Mouse (Mus musculus) liver, postnatal 0 days (tissue): ENCODE data around the gene Gars. TPM values are rescaled to one million over a fixed set of nuclear protein-coding genes. Genes with fewer than 3 reads are reported as not detected.

Experiments used
- ATAC-seq: fragments of 200-750 bp; cut with Nextera tagmentation; 2 replicates; pipeline ENCODE4 v1.8.0; 2017; ENCODE audit warnings: mild to moderate bottlenecking, moderate library complexity
- DNase-seq: peaks from one replicate; pipeline ENCODE4 v3.0.0-alpha.2; 2016
- H3K27ac ChIP-seq: fragments of 300-500 bp; sonication (generic); 2 replicates; pipeline ENCODE4 v1.5.1; 2014; ENCODE audit warnings: antibody characterized with exemption, moderate library complexity, mild to moderate bottlenecking, low read depth
- H3K27me3 ChIP-seq: fragments of 300-500 bp; sonication (generic); 2 replicates; pipeline ENCODE4 v1.6.1; 2014; ENCODE audit warnings: low read length, control low read depth, mixed read lengths; ENCODE audit not compliant: insufficient read depth
- H3K36me3 ChIP-seq: fragments of 300-500 bp; sonication (generic); replicated peaks from 2 replicates; pipeline ENCODE4 v1.6.1; 2014; ENCODE audit warnings: mild to moderate bottlenecking, control low read depth, low read length, moderate library complexity, mixed read lengths; ENCODE audit not compliant: insufficient read depth
- H3K4me1 ChIP-seq: fragments of 300-500 bp; sonication (generic); 2 replicates; pipeline ENCODE4 v1.6.1; 2014; ENCODE audit warnings: antibody characterized with exemption, mild to moderate bottlenecking, control low read depth; ENCODE audit not compliant: insufficient read depth
- H3K4me2 ChIP-seq: fragments of 300-500 bp; sonication (generic); 2 replicates; pipeline ENCODE4 v1.6.1; 2014; ENCODE audit warnings: low read depth, mild to moderate bottlenecking, low read length, moderate library complexity, mixed read lengths
- H3K4me3 ChIP-seq: fragments of 300-500 bp; sonication (generic); 2 replicates; pipeline ENCODE4 v1.5.1; 2014; ENCODE audit warnings: low read depth, low read length
- H3K9ac ChIP-seq: fragments of 300-500 bp; sonication (generic); replicated peaks from 2 replicates; pipeline ENCODE4 v1.6.1; 2014; ENCODE audit warnings: mild to moderate bottlenecking, moderate library complexity
- H3K9me3 ChIP-seq: fragments of 300-500 bp; sonication (generic); 2 replicates; pipeline ENCODE4 v1.6.1; 2016; ENCODE audit warnings: mild to moderate bottlenecking, control low read depth, low read length, mixed read lengths
- CTCF ChIP-seq: sonication (generic); IDR thresholded peaks from 2 replicates; pipeline ENCODE4 v1.5.1; 2016; ENCODE audit warnings: antibody characterized with exemption, low read depth
- EP300 ChIP-seq: IDR thresholded peaks from 2 replicates; pipeline ENCODE4 v1.6.1; 2016; ENCODE audit warnings: antibody characterized with exemption, low read depth, mild to moderate bottlenecking
- WGBS: fragments of 180-500 bp; shearing (Covaris S2); extraction: QIAGEN DNeasy Blood & Tissue Kit; methylation state at CpG from one replicate; pipeline ENCODE4 v1.1.7; 2014; ENCODE audit not compliant: insufficient replicate concordance; 5-methylcytosine and 5-hydroxymethylcytosine counted together
- polyA plus RNA-seq: library from polyadenylated mRNA; unstranded; fragments of >200 nt; fragmentation: Nextera tagmentation; extraction: Ambion mirVana; gene quantifications from 2 replicates; pipeline ENCODE4 v1.2.1, GENCODE M21; 2015

Gene Gars
- polyA plus RNA-seq, 1 experiment from 2014 or later = 57.4 TPM

DNA sequence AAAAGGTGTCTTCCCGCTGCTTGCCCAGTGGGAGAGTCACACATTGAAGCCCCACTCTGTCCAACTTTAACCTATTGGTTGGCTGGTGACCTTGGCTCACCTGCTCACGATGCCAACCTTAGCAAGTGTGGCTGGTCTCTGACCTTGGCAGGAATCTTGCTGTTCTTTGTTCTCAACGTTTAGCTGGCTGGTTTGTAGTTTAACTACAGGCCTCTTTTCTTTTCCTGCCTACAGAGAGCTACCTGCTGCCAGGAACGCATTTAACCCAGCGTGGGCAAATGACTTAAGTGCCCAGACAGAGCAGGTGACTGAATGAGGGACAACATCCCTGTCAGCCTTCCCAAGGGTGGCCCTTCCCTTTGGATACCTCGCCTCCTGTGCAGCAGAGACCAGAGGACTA lies 40.1 kb upstream of the Gars start:
- Histone ChIP-seq H3K4me2 (no peak overlapping the region), H3K36me3 (no peaks in the 10 kb centered on the region), H3K4me1 (peaks cover 4% of the 10 kb centered on the region), H3K9ac (no peak overlapping the region), H3K9me3 (no peaks in the 10 kb centered on the region), H3K27ac (no peak overlapping the region), H3K27me3 (no peaks in the 10 kb centered on the region), H3K4me3 (no peak overlapping the region)
- ATAC-seq = no peak
- 73% methylated on average over 6 of the region's 6 CpGs for WGBS
- DNase-seq = no peak
- TF ChIP-seq EP300 = no peak

DNA sequence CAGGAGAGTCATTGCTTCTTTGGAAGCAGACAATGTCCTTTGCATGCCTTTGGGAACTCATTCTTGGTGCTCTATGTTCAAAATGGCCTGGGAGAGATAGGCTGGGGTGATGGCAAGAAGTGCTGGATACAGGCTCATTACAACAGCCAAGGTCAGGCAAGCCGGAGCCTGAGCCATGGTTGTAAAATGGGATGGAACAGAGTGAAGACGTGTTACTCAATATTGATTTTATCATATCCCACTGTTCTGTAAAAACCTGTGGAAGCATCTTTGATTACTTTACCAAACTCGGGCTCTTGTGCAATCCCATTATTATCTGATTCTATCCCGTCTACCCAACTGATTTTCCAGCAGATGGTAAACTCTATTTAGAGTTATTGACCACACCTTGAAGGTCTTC lies 36.5 kb upstream of the Gars start:
- H3K4me2 ChIP-seq = no peak overlapping the region
- no peak for ATAC-seq
- H3K27ac ChIP-seq = no peak overlapping the region
- TF ChIP-seq EP300 (no peak), CTCF (no peak)
- no peak overlapping the region for H3K9ac ChIP-seq
- 57% methylated on average over 4 of the region's 4 CpGs for WGBS
- no peak for DNase-seq
- no peak overlapping the region for H3K4me3 ChIP-seq
- H3K27me3 ChIP-seq = no peaks in the 10 kb centered on the region
- no peaks in the 10 kb centered on the region for H3K4me1 ChIP-seq
- H3K36me3 ChIP-seq = no peaks in the 10 kb centered on the region
- no peaks in the 10 kb centered on the region for H3K9me3 ChIP-seq

DNA sequence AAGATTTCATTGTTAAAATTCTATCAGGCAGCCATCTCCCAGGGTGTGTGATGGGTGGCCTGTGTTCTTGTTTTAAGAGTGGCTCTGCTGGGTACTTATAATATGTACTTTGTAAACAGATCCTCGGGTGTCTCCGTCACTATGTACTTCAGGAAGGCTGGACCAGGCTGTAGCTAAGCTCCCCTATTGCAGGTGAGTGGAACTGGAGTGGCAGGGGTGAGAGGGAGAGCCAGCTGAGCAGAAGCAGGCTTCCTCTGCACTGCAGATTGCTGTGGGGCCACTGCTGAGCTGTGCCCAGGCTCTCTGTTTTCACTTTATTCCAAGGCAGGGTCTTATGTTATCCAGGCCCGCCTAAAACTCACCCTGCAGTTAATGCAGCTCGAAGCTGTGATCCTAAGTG lies 35.4 kb upstream of the Gars start:
- H3K36me3 ChIP-seq = no peaks in the 10 kb centered on the region
- ATAC-seq = no peak
- H3K9ac ChIP-seq = no peak overlapping the region
- no peak for DNase-seq
- TF ChIP-seq CTCF (no peak), EP300 (no peak)
- H3K4me1 ChIP-seq = no peaks in the 10 kb centered on the region
- 61% methylated on average over 4 of the region's 4 CpGs for WGBS
- no peaks in the 10 kb centered on the region for H3K27me3 ChIP-seq
- no peaks in the 10 kb centered on the region for H3K9me3 ChIP-seq
- no peak overlapping the region for H3K27ac ChIP-seq
- no peak overlapping the region for H3K4me2 ChIP-seq
- no peak overlapping the region for H3K4me3 ChIP-seq

DNA sequence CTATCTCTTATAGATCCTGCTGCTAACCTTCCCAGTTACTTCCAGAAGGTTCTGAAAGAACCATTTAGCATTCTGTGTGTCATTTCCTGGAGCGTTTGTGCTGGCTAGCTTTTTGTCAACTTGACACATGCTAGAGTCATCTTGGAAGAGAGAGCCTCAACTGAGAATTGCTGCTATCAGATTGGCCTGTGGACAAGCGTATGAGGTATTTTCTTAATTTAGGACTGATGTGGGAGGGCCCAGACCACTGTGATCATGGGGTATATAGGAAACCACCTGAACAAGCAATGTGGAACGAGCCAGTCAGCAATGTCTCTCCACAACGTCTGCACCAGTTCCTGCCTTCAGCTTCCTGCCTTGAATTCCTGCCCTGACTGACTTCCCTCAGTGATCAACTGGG lies 34.2 kb upstream of the Gars start:
- no peak for TF ChIP-seq CTCF
- no peak for TF ChIP-seq EP300
- no peak overlapping the region for H3K27ac ChIP-seq
- ATAC-seq = no peak
- WGBS = 44% methylated on average over 4 of the region's 4 CpGs
- no peaks in the 10 kb centered on the region for H3K9me3 ChIP-seq
- no peaks in the 10 kb centered on the region for H3K27me3 ChIP-seq
- H3K4me3 ChIP-seq = no peak overlapping the region
- DNase-seq = no peak
- H3K4me2 ChIP-seq = no peak overlapping the region
- H3K36me3 ChIP-seq = no peaks in the 10 kb centered on the region
- H3K9ac ChIP-seq = no peak overlapping the region
- no peaks in the 10 kb centered on the region for H3K4me1 ChIP-seq

DNA sequence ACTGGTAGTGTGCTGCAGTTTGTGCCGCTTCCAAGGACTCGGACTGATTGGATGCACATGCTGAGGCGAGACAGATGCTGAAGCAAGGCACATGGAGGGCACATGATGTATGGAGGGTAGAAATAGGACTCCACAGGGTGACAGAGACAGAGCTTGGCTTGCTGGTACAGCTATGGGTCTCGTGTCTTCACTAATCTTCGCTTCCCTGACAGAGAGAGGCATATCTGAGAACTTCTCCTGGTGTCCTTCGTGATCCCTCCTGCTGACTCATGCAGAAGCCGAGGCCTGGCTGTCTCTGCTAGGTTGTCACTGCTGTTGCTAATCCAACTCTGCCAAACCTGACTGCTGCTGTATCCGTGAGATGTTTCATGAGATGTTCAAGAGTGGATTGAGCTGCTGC lies 29.4 kb upstream of the Gars start:
- H3K27ac ChIP-seq = no peak overlapping the region

DNA sequence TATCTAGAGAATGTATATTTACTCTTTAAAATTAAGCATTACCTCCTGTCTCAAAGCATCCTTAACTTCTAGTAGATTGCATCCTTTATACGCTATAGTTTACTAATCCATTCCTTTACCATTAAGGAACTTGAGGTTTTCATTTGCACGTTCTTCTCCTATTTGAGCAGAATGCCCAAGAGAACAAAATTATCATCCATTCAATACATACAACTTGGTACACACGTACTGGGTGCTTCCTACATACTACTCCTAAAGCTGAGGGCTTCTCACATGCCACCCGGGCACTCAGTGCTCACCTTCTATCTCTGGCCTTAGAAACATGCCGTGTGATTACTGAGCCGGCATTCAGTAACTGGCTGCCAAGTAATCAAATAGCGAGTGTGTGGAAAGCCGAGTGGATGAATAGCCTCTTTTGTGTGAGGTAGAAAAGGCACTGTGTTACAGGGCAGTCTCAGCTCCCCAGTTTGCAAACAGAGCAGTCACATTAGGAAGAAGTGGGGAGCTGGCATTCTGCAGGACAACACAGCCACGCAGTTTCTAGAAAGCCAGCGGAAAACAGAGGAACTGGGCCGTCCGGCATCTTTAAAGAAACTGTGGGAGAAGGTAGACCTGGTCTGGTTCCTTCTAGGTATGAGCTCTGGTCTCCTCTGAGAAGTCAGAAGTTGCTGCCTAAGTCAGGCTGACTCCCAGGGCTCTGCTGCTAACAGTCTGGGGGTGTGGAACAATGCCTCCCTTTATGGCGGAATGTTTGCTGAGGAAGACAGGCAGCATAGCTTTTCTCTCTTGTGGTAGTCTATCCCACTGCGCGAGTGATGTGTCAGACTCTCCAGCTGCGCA lies 28.2 kb upstream of the Gars start:
- no peak overlapping the region for H3K9ac ChIP-seq
- H3K4me1 ChIP-seq = no peaks in the 10 kb centered on the region
- H3K36me3 ChIP-seq = no peaks in the 10 kb centered on the region
- no peak for TF ChIP-seq EP300
- no peak for TF ChIP-seq CTCF
- H3K27me3 ChIP-seq = no peaks in the 10 kb centered on the region
- 52% methylated on average over 13 of the region's 16 CpGs for WGBS
- no peak overlapping the region for H3K27ac ChIP-seq
- no peaks in the 10 kb centered on the region for H3K9me3 ChIP-seq
- no peak overlapping the region for H3K4me3 ChIP-seq
- DNase-seq = no peak
- no peak overlapping the region for H3K4me2 ChIP-seq
- no peak for ATAC-seq

More for the DNA sequence above, 29.4 kb upstream of the Gars start:
- no peaks in the 10 kb centered on the region for H3K36me3 ChIP-seq
- H3K4me3 ChIP-seq = no peak overlapping the region
- H3K9ac ChIP-seq = no peak overlapping the region
- no peaks in the 10 kb centered on the region for H3K4me1 ChIP-seq
- no peaks in the 10 kb centered on the region for H3K27me3 ChIP-seq
- TF ChIP-seq EP300 (no peak), CTCF (no peak)
- H3K4me2 ChIP-seq = no peak overlapping the region
- ATAC-seq (no peak), DNase-seq (no peak)
- H3K9me3 ChIP-seq = no peaks in the 10 kb centered on the region
- 78% methylated on average over 8 of the region's 8 CpGs for WGBS
